Mouse (Mus musculus) ES-E14 (cell line): ENCODE data around the gene Ybey. TPM values are rescaled to one million over a fixed set of nuclear protein-coding genes. Genes with fewer than 3 reads are reported as not detected.

Experiments used
- DNase-seq: peaks from one replicate; pipeline ENCODE4 v3.0.0-alpha.2; 2013; ENCODE audit warnings: low read depth, low spot score
- H3K27ac ChIP-seq: 2 replicates; pipeline ENCODE4 v1.5.1; 2012; ENCODE audit warnings: low read depth, mild to moderate bottlenecking, low read length, moderate library complexity, mixed read lengths; ENCODE audit not compliant: poor library complexity, insufficient read depth, severe bottlenecking
- H3K36me3 ChIP-seq: 2 replicates; pipeline ENCODE4 v1.6.1; 2012; ENCODE audit warnings: mild to moderate bottlenecking, low read length, moderate library complexity, mixed read lengths; ENCODE audit not compliant: control insufficient read depth, poor library complexity, insufficient read depth, severe bottlenecking
- H3K4me1 ChIP-seq, 2 experiments: fragments of 150-350 bp in 1 of 2; sonication (generic) in 1 of 2; 2 replicates each; pipeline ENCODE4 v1.6.1; 2012; ENCODE audit warnings: low read length in 2 of 2, mild to moderate bottlenecking in 1 of 2, mixed read lengths in 1 of 2; ENCODE audit not compliant: control insufficient read depth in 2 of 2, insufficient read depth in 2 of 2, poor library complexity in 1 of 2
- H3K4me3 ChIP-seq, 2 experiments: fragments of 150-350 bp in 1 of 2; sonication (generic) in 1 of 2; 2 replicates each; pipeline ENCODE4 v1.5.1; 2012; ENCODE audit warnings: low read length in 2 of 2, low read depth in 1 of 2, mild to moderate bottlenecking in 1 of 2, mixed read lengths in 1 of 2; ENCODE audit not compliant: insufficient read depth in 1 of 2, poor library complexity in 1 of 2, severe bottlenecking in 1 of 2
- H3K9ac ChIP-seq: 2 replicates; pipeline ENCODE4 v1.6.1; 2012; ENCODE audit warnings: low read depth, mild to moderate bottlenecking, low read length, mixed read lengths; ENCODE audit not compliant: poor library complexity, insufficient read depth, severe bottlenecking
- H3K9me3 ChIP-seq: fragments of 150-350 bp; sonication (generic); 2 replicates; pipeline ENCODE4 v1.6.1; 2012; ENCODE audit warnings: low read depth, mild to moderate bottlenecking, low read length; ENCODE audit not compliant: control insufficient read depth, insufficient read depth
- CHD2 ChIP-seq: IDR thresholded peaks from 2 replicates; pipeline ENCODE4 v1.6.1; 2014; ENCODE audit warnings: mild to moderate bottlenecking, low read depth, low read length, inconsistent platforms
- HCFC1 ChIP-seq: IDR thresholded peaks from 2 replicates; pipeline ENCODE4 v1.6.1; 2012; ENCODE audit warnings: low read length, inconsistent platforms, borderline replicate concordance; ENCODE audit not compliant: insufficient read depth
- MAFK ChIP-seq: IDR thresholded peaks from 2 replicates; pipeline ENCODE4 v1.6.1; 2014; ENCODE audit warnings: mild to moderate bottlenecking, low read depth, low read length, inconsistent platforms; ENCODE audit not compliant: insufficient read depth
- ZC3H11A ChIP-seq: IDR thresholded peaks from 2 replicates; pipeline ENCODE4 v1.6.1; 2012; ENCODE audit warnings: low read depth, mild to moderate bottlenecking, inconsistent platforms, low read length, borderline replicate concordance
- ZNF384 ChIP-seq: IDR thresholded peaks from 2 replicates; pipeline ENCODE4 v1.6.1; 2012; ENCODE audit warnings: low read depth, low read length, inconsistent platforms
- in situ Hi-C, 2 experiments: fragments of 600-800 bp; cut with MboI; formaldehyde crosslinking; loops; one replicate each; pipeline ENCODE4 v1.15.1; 2025; ENCODE audit warnings: low sequenced_read_pairs in 2 of 2, inconsistent platforms in 1 of 2; ENCODE audit not compliant: unreplicated experiment in 2 of 2
- total RNA-seq: library from RNA; depleted of rRNA; stranded (reverse); fragments of 300-350 nt; gene quantifications from 2 replicates; pipeline ENCODE4 v1.2.3, GENCODE M21; 2012; rRNA removed

The Ybey gene
- total RNA-seq, 1 experiment: 4.6 TPM

- Histone ChIP-seq H3K9ac (peak overlapping the region; percentile 13; the same call in 1 of the 2 replicates), H3K4me1 (peaks cover 3 to 18% of the 10 kb centered on the region in 2 experiments; a peak in 3 of 4 replicates), H3K9me3 (no peaks in the 10 kb centered on the region), H3K36me3 (peaks cover 36% of the 10 kb centered on the region), H3K27ac (peak overlapping the region; percentile 45; the same call in 1 of the 2 replicates), H3K4me3 (peak overlapping the region; percentile 31 to 45)
- TF ChIP-seq CHD2: no peak
- no peak for TF ChIP-seq ZC3H11A
- no peak for TF ChIP-seq ZNF384
- TF ChIP-seq HCFC1: no peak
- TF ChIP-seq MAFK: no peak
- DNase-seq: peak; percentile 47
- in situ Hi-C loops: no loop called here
Measured at GRCm38 (mm10) chr10:76439107-76439890, 29.6 kb downstream of the Ybey start.

- no peak overlapping the region for H3K4me3 ChIP-seq
- H3K27ac ChIP-seq: no peak overlapping the region
- H3K4me1 ChIP-seq: peaks cover 0 to 7% of the 10 kb centered on the region in 2 experiments; a peak in 3 of 4 replicates
- no peaks in the 10 kb centered on the region for H3K9me3 ChIP-seq
- DNase-seq: no peak
- H3K9ac ChIP-seq: no peak overlapping the region
- TF ChIP-seq MAFK (no peak), HCFC1 (no peak), CHD2 (no peak)
- in situ Hi-C loops: no loop called here
- peaks cover 64% of the 10 kb centered on the region for H3K36me3 ChIP-seq
Measured at GRCm38 (mm10) chr10:76433925-76434324, 35.0 kb downstream of the Ybey start.

GRCm38 (mm10) chr10:76425674-76426073 is 43.2 kb downstream of the Ybey start:
- no peaks in the 10 kb centered on the region for H3K9me3 ChIP-seq
- H3K4me3 ChIP-seq: no peak overlapping the region
- no peak overlapping the region for H3K9ac ChIP-seq
- in situ Hi-C loops: no loop called here
- DNase-seq: no peak
- H3K27ac ChIP-seq: no peak overlapping the region
- TF ChIP-seq MAFK: no peak
- TF ChIP-seq ZNF384: no peak
- no peak for TF ChIP-seq ZC3H11A
- TF ChIP-seq HCFC1: no peak
- TF ChIP-seq CHD2: no peak
- peaks cover 59% of the 10 kb centered on the region for H3K36me3 ChIP-seq
- H3K4me1 ChIP-seq: no peaks in the 10 kb centered on the region

- Histone ChIP-seq H3K9ac (no peak overlapping the region), H3K36me3 (peaks cover 68% of the 10 kb centered on the region), H3K4me3 (no peak overlapping the region), H3K4me1 (peaks cover 0 to 13% of the 10 kb centered on the region in 2 experiments; a peak in 1 of 4 replicates), H3K27ac (no peak overlapping the region), H3K9me3 (no peaks in the 10 kb centered on the region)
- TF ChIP-seq ZC3H11A: no peak
- no peak for TF ChIP-seq ZNF384
- no peak for TF ChIP-seq MAFK
- no peak for TF ChIP-seq HCFC1
- no peak for TF ChIP-seq CHD2
- in situ Hi-C loops: no loop called here
- DNase-seq: no peak
Measured at GRCm38 (mm10) chr10:76416811-76417210, 52.1 kb downstream of the Ybey start.

Other genes with a start within 250 kb of the Ybey start
- gene Prmt2, start 231.2 kb downstream of the Ybey start, total RNA-seq: 15.1 and 21.5 TPM in 2 replicates
- gene S100b, start 215.3 kb downstream of the Ybey start, total RNA-seq: not detected in 2 replicates
- 9.0 and 9.6 TPM in 2 replicates for gene Dip2a, start 123.8 kb downstream of the Ybey start, total RNA-seq
- not detected in 2 replicates for gene AC141477.1, start 28.7 kb downstream of the Ybey start, total RNA-seq
- gene Pcnt, start 26.3 kb downstream of the Ybey start, total RNA-seq: 107 and 142 TPM in 2 replicates
- 0.32 and 0.36 TPM in 2 replicates for gene 2610028H24Rik, start 20.0 kb downstream of the Ybey start, total RNA-seq
- 94.6 and 110 TPM in 2 replicates for gene Mcm3ap, start 187 bp downstream of the Ybey start, total RNA-seq
- gene Lss, start 62.5 kb upstream of the Ybey start, total RNA-seq: 35.6 and 47.2 TPM in 2 replicates
- not detected in 2 replicates for gene Spatc1l, start 93.2 kb upstream of the Ybey start, total RNA-seq
- gene Ftcd, start 106.5 kb upstream of the Ybey start, total RNA-seq: 0.16 TPM in 1 of 2 replicates, not detected in the other
- 1.2 and 1.3 TPM in 2 replicates for gene Col6a2, start 154.5 kb upstream of the Ybey start, total RNA-seq